Mouse (Mus musculus) forebrain, embryonic 16.5 days (tissue): ENCODE measurements around the gene Arhgef12. TPM values are rescaled to one million over a fixed set of nuclear protein-coding genes. Genes with fewer than 3 reads are reported as not detected.

Experiments used
- ATAC-seq: fragments of 200-750 bp; cut with Nextera tagmentation; 2 replicates; pipeline ENCODE4 v1.8.0; 2017; ENCODE audit warnings: mild to moderate bottlenecking, moderate library complexity
- H3K27ac ChIP-seq: fragments of 300-500 bp; sonication (generic); 2 replicates; pipeline ENCODE4 v1.5.1; 2014; ENCODE audit warnings: low read length, control low read depth
- H3K27me3 ChIP-seq: fragments of 300-500 bp; sonication (generic); replicated peaks from 2 replicates; pipeline ENCODE4 v1.6.1; 2014; ENCODE audit warnings: low read length; ENCODE audit not compliant: control insufficient read depth, insufficient read depth
- H3K36me3 ChIP-seq: fragments of 300-500 bp; sonication (generic); 2 replicates; pipeline ENCODE4 v1.6.1; 2014; ENCODE audit not compliant: control insufficient read depth, insufficient read depth
- H3K4me1 ChIP-seq: fragments of 300-500 bp; sonication (generic); replicated peaks from 2 replicates; pipeline ENCODE4 v1.6.1; 2014; ENCODE audit warnings: low read length; ENCODE audit not compliant: control insufficient read depth, insufficient read depth
- H3K4me2 ChIP-seq: fragments of 300-500 bp; sonication (generic); 2 replicates; pipeline ENCODE4 v1.6.1; 2014; ENCODE audit warnings: mild to moderate bottlenecking, low read length, control low read depth
- H3K4me3 ChIP-seq: fragments of 300-500 bp; sonication (generic); replicated peaks from 2 replicates; pipeline ENCODE4 v1.5.1; 2014; ENCODE audit warnings: mild to moderate bottlenecking, low read length, control low read depth
- H3K9ac ChIP-seq: fragments of 300-500 bp; sonication (generic); replicated peaks from 2 replicates; pipeline ENCODE4 v1.6.1; 2014; ENCODE audit warnings: low read depth, low read length, control low read depth
- H3K9me3 ChIP-seq: fragments of 300-500 bp; sonication (generic); 2 replicates; pipeline ENCODE4 v1.6.1; 2016; ENCODE audit warnings: low read length; ENCODE audit not compliant: control insufficient read depth
- WGBS: fragments of 180-500 bp; shearing (Covaris S2); extraction: QIAGEN DNeasy Blood & Tissue Kit; methylation state at CpG from one replicate; pipeline ENCODE4 v1.1.7; 2014; 5-methylcytosine and 5-hydroxymethylcytosine counted together
- polyA plus RNA-seq: library from polyadenylated mRNA; unstranded; fragments of >200 nt; fragmentation: Nextera tagmentation; extraction: Ambion mirVana; gene quantifications from 2 replicates; pipeline ENCODE4 v1.2.1, GENCODE M21; 2015

Gene Arhgef12
- polyA plus RNA-seq, 1 experiment from 2014 or later, result 20.5 TPM

DNA sequence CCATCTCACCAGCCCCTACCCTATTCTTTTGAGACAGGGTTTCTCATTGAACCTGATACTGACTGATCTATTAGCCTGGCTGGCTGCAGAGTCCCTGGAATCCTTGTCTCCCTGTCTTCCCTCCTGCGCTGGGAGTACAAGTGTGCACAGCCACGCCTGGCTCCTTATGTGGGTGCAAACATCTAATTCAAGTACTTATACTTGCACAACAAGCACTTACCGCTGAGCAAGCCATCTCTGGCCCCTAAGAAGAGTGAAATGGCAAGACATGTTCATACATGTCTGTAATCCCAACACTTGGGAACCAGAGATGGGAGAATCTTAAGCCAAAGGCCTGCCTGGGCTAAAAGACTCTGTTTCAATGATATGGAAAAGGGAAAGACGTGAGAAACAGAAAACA lies 104.0 kb downstream of the Arhgef12 start:
- H3K4me3 ChIP-seq, result no peak overlapping the region
- WGBS, result 92% methylated on average over 4 of the region's 4 CpGs
- H3K4me1 ChIP-seq, result no peaks in the 10 kb centered on the region
- ATAC-seq, result no peak
- no peaks in the 10 kb centered on the region for H3K9me3 ChIP-seq
- peaks cover 28% of the 10 kb centered on the region for H3K36me3 ChIP-seq
- no peak overlapping the region for H3K4me2 ChIP-seq
- H3K27me3 ChIP-seq, result no peaks in the 10 kb centered on the region
- no peak overlapping the region for H3K27ac ChIP-seq
- H3K9ac ChIP-seq, result no peak overlapping the region

DNA sequence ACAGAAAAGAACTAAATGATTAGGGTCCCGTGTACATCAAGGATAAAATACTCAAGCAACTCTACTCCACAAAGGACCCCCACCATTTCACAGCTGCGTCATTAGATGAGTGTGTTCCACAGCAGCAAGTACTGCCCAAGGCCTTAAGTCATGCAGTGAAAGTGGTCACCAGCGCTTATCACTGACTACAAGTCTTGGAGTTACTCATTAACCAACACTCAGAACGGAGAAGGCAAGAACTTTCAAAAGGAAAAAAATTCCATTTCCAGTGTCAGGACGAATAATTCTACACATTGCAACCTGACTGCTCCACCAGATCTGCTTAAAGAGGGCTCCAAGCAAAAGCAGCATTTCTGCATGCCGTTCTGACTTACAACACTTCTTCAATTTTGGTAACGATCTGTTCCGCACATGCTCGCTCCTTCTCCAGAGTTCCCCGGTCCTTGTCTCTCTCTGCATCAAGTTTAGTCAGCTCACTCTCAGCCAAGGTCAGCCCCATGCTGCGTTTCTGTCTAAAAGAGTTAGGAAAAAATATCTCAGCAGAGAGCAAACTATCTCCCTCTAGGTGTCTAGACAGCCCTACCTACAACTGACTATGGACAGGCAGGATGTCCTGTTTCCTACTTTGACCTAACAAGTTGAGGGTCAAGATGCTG lies 106.3 kb downstream of the Arhgef12 start:
- no peaks in the 10 kb centered on the region for H3K27me3 ChIP-seq
- H3K9ac ChIP-seq, result no peak overlapping the region
- H3K27ac ChIP-seq, result no peak overlapping the region
- ATAC-seq, result no peak
- 95% methylated on average over 11 of the region's 11 CpGs for WGBS
- peaks cover 33% of the 10 kb centered on the region for H3K36me3 ChIP-seq
- no peak overlapping the region for H3K4me2 ChIP-seq
- H3K4me3 ChIP-seq, result no peak overlapping the region
- no peaks in the 10 kb centered on the region for H3K4me1 ChIP-seq
- no peaks in the 10 kb centered on the region for H3K9me3 ChIP-seq

DNA sequence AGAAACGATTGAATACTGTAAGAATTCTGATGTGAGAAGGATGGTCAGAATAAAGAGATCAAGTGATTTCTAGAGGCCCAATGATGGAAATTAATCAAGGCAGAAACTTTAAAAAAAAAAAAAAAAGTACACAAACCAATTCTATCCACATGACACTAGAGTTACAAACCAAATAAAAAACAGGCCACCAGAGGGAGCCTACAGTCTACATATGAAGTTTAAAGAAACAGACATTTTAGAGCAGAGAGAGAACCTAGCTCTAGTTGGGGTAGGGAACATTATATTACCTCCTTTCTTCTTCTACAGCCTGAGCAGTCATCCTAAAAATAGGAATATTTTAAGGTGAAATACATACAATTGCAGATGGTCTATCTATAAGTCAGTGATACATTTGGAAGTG lies 107.0 kb downstream of the Arhgef12 start:
- H3K4me3 ChIP-seq, result no peak overlapping the region
- H3K36me3 ChIP-seq, result peaks cover 30% of the 10 kb centered on the region
- no peaks in the 10 kb centered on the region for H3K27me3 ChIP-seq
- no peaks in the 10 kb centered on the region for H3K4me1 ChIP-seq
- WGBS, result 92% methylated on average over 1 of the region's 1 CpGs
- 0 out of 2 replicates have a peak, but pooled peaks have one; percentile 49 for ATAC-seq
- H3K9me3 ChIP-seq, result no peaks in the 10 kb centered on the region
- no peak overlapping the region for H3K27ac ChIP-seq
- no peak overlapping the region for H3K4me2 ChIP-seq
- no peak overlapping the region for H3K9ac ChIP-seq

DNA sequence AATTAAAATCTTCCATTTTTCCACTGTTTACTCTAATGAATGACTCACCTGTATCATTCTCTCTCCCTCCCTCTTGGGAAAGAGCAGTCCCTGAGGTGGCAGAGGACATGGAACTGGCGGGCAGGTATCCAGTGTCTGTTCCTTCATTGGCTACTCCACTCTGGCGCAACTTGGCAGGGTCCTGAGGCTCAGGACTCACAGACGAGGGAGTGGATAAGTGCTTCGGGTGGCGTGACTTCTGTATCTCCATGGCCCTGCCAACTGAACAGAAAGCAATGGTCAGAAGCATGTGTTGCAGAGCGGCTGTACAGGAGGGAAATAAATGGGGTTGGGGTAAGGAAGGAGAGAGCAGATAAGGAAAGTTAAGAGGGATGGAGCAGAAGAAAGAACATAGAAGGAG lies 109.5 kb downstream of the Arhgef12 start:
- Histone ChIP-seq H3K4me1 (no peaks in the 10 kb centered on the region), H3K4me2 (no peak overlapping the region), H3K36me3 (peaks cover 31% of the 10 kb centered on the region), H3K9me3 (no peaks in the 10 kb centered on the region), H3K27me3 (no peaks in the 10 kb centered on the region), H3K9ac (no peak overlapping the region), H3K27ac (no peak overlapping the region), H3K4me3 (no peak overlapping the region)
- 92% methylated on average over 6 of the region's 6 CpGs for WGBS
- ATAC-seq, result no peak

DNA sequence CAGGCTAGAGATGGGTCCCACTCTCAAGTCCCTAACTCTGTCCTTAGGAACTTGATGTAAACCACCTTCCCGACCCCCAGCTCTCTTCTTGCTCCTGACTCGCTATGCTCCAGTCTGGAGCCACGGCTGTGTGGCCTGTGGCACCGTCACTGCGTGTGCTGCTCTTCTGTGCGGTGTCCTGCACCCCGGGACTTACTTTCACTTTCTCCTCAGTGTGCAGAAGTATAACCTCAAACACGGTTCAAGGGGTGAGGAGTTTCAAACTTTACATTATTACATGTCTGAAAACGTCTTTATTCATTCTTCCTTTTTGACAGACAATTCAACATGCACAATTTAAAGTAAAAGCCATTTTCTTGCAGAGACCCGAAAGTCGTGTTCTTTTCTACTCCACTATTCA lies 111.7 kb downstream of the Arhgef12 start:
- 92% methylated on average over 11 of the region's 11 CpGs for WGBS
- Histone ChIP-seq H3K27me3 (no peaks in the 10 kb centered on the region), H3K36me3 (peaks cover 26% of the 10 kb centered on the region), H3K27ac (no peak overlapping the region), H3K9ac (no peak overlapping the region), H3K4me3 (no peak overlapping the region), H3K4me1 (no peaks in the 10 kb centered on the region), H3K4me2 (no peak overlapping the region), H3K9me3 (no peaks in the 10 kb centered on the region)
- no peak for ATAC-seq

DNA sequence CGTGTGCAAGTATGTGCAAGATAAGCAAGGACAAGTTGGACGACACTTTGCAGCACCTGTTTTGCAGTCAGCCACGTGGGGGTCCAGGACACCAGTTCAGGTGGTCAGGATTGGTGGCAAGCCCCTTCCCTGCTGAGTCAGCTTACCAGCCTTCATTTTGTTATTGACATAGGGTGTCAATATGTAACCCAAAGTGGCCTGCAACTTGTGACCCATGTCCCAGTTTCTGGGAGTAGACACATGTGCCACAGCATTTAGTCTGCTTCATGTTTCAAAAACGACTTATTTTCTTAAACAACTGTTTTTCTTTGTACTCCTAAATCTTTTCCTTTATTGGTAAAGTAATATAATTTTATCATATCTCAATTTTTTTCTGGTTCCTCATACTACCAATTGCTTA lies 112.3 kb downstream of the Arhgef12 start:
- H3K27me3 ChIP-seq, result no peaks in the 10 kb centered on the region
- no peak overlapping the region for H3K9ac ChIP-seq
- no peak overlapping the region for H3K27ac ChIP-seq
- no peaks in the 10 kb centered on the region for H3K9me3 ChIP-seq
- no peak overlapping the region for H3K4me2 ChIP-seq
- H3K36me3 ChIP-seq, result peaks cover 25% of the 10 kb centered on the region
- H3K4me3 ChIP-seq, result no peak overlapping the region
- no peak for ATAC-seq
- H3K4me1 ChIP-seq, result no peaks in the 10 kb centered on the region
- 88% methylated on average over 4 of the region's 4 CpGs for WGBS

DNA sequence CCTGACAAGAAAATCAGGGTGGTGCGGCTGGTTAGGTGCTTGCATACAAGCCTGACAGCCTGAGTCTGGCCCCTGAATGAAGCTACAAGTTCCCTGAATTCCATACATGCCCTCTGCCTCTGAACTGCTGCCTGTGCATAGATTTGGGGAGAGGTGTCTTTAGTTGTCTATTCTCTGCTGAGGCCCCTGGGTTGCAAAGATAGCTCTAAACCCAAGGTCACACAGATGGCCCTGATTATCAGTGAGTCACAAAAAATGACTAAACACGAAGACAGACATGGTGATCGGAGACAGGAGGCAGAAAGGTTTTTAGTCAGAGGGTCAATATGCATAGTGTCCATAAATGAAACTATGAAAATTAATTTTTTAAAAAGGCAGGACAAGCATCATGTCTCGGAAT lies 113.4 kb downstream of the Arhgef12 start:
- no peaks in the 10 kb centered on the region for H3K9me3 ChIP-seq
- WGBS, result 91% methylated on average over 4 of the region's 4 CpGs
- peaks cover 25% of the 10 kb centered on the region for H3K36me3 ChIP-seq
- H3K4me2 ChIP-seq, result no peak overlapping the region
- H3K27me3 ChIP-seq, result no peaks in the 10 kb centered on the region
- H3K27ac ChIP-seq, result no peak overlapping the region
- H3K4me1 ChIP-seq, result no peaks in the 10 kb centered on the region
- no peak for ATAC-seq
- no peak overlapping the region for H3K4me3 ChIP-seq
- H3K9ac ChIP-seq, result no peak overlapping the region

DNA sequence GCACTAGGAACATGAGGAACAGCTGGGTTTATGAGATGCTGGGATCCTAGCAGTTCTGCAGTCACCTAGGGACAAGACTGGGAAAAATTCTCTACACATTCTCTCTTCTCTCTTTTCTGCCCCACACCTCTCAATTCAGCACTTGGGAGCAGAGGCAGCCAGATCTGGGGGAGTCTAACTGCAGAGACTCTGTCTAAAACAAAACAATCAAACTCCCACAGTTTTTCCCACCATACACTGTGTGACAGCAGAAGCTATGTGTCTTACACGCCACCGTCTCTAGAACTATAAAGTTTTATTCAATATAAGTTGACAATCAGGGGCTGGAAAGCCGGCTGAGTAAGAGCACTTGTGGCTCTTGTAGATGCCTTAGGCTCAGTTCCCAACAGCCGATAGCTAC lies 119.1 kb downstream of the Arhgef12 start:
- no peaks in the 10 kb centered on the region for H3K27me3 ChIP-seq
- H3K27ac ChIP-seq, result no peak overlapping the region
- H3K4me2 ChIP-seq, result no peak overlapping the region
- no peaks in the 10 kb centered on the region for H3K9me3 ChIP-seq
- no peak overlapping the region for H3K9ac ChIP-seq
- H3K4me1 ChIP-seq, result no peaks in the 10 kb centered on the region
- no peak for ATAC-seq
- no peak overlapping the region for H3K4me3 ChIP-seq
- WGBS, result 87% methylated on average over 4 of the region's 4 CpGs
- H3K36me3 ChIP-seq, result peaks cover 29% of the 10 kb centered on the region

DNA sequence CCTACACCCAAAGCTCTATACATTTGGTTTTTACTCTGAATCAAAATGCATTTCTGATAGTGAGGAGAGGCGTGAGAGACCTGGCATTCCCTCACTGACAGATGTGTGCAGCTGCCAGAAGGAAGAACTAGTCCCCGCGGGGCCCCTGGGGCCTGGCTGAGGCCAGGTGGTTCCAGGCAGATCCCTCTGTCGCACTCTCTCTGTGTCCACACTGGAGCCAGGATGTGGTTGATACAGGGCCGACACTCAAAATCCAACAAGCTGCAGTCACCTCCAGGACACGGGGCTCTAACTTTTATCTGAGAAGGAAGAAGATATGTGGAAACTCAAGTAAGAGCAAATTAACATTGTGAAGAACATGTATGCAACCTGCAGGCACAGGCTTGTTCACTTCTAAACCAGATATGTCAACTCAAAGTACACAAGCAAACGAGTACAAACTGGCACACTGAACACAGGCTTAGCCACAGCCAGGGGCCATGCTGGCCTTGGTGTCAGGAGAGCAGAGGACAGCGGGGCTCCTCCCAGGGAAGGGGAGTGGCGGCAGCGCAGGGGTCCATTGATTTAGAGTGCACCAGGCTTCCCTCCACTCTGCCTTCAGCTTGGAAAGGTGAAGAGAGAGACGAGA lies 138.0 kb downstream of the Arhgef12 start:
- no peak overlapping the region for H3K4me2 ChIP-seq
- peaks cover 34% of the 10 kb centered on the region for H3K36me3 ChIP-seq
- H3K9ac ChIP-seq, result no peak overlapping the region
- no peaks in the 10 kb centered on the region for H3K27me3 ChIP-seq
- H3K27ac ChIP-seq, result no peak overlapping the region
- WGBS, result 70% methylated on average over 11 of the region's 11 CpGs
- no peaks in the 10 kb centered on the region for H3K9me3 ChIP-seq
- ATAC-seq, result no peak
- no peak overlapping the region for H3K4me3 ChIP-seq
- H3K4me1 ChIP-seq, result peaks cover 5% of the 10 kb centered on the region; the same call in 1 of the 2 replicates
